Mouse (Mus musculus): ENCODE results near the gene Bnipl.

GRCm38 (mm10) chr3:95284062-95284461 lies 33.1 kb upstream of the Bnipl start:
- TF ChIP-seq POLR2A (IDR thresholded peaks at IDR 0.05; ENCODE audit: borderline replicate concordance, extremely low read depth, low read depth, low read length) (no peak), CTCF (IDR thresholded peaks at IDR 0.05; ENCODE audit: insufficient read depth, low read length) (no peak)

Measured in lung, adult 2 months (tissue).